Mouse (Mus musculus) erythroid progenitor cell, adult 5-6 weeks (primary cell): ENCODE results near the gene Lgr4. TPM values are rescaled to one million over a fixed set of nuclear protein-coding genes. Genes with fewer than 3 reads are reported as not detected.
A peak's percentile ranks its signal among the peaks of the same experiment; 100 is the strongest.

Source experiments
- ATAC-seq: replicated peaks from 2 replicates; pipeline ENCODE4 v1.8.0; 2016; ENCODE audit warnings: moderate number of reproducible peaks, mild to moderate bottlenecking, moderate TSS enrichment, inconsistent platforms; ENCODE audit not compliant: poor library complexity, low FRiP score, severe bottlenecking
- total RNA-seq, 2 experiments: library from RNA; stranded (forward) in 1 of 2; stranded (reverse) in 1 of 2; fragments of 150-400 nt in 1 of 2; fragments of 186-747, 209-891 nt in 1 of 2; gene quantifications; 2 replicates each; pipeline versions ENCODE4 v1.2.3 to v1.2.4; 2015 to 2017; ENCODE audit warnings: low replicate concordance in 2 of 2

The Lgr4 gene
- total RNA-seq, 2 experiments from 2014 or later: not detected

GRCm38 (mm10) chr2:110004668-110005067, 87.2 kb downstream of the Lgr4 start:
- no peak for ATAC-seq

GRCm38 (mm10) chr2:110005164-110005563, 87.7 kb downstream of the Lgr4 start:
- ATAC-seq: no peak

GRCm38 (mm10) chr2:110005596-110006239, 88.3 kb downstream of the Lgr4 start:
- ATAC-seq: no peak

- ATAC-seq: peak; percentile 78
Observed at GRCm38 (mm10) chr2:110007423-110008267, 90.2 kb downstream of the Lgr4 start.

- no peak for ATAC-seq
Observed at GRCm38 (mm10) chr2:110009449-110009848, 92.0 kb downstream of the Lgr4 start.

- ATAC-seq: no peak
Observed at GRCm38 (mm10) chr2:110012184-110012725, 94.8 kb downstream of the Lgr4 start.

GRCm38 (mm10) chr2:110017087-110017486, 99.6 kb downstream of the Lgr4 start:
- peak; percentile 9; the same call in 1 of the 2 replicates for ATAC-seq

GRCm38 (mm10) chr2:110017616-110018505, 100.4 kb downstream of the Lgr4 start, which contains the start of gene Ccdc34:
Ccdc34 (plus strand) TSS chr2:110017817.
- ATAC-seq: peak; percentile 97

GRCm38 (mm10) chr2:110019656-110020055, 102.2 kb downstream of the Lgr4 start:
- no peak for ATAC-seq

- no peak for ATAC-seq
Observed at GRCm38 (mm10) chr2:110020430-110020829, 103.0 kb downstream of the Lgr4 start.

- ATAC-seq: no peak
Observed at GRCm38 (mm10) chr2:110036265-110036664, 118.8 kb downstream of the Lgr4 start.

GRCm38 (mm10) chr2:110036665-110037064, 119.2 kb downstream of the Lgr4 start:
- ATAC-seq: no peak

- ATAC-seq: no peak
Observed at GRCm38 (mm10) chr2:110037221-110037620, 119.8 kb downstream of the Lgr4 start.

GRCm38 (mm10) chr2:110038341-110038740, 120.9 kb downstream of the Lgr4 start:
- no peak for ATAC-seq

GRCm38 (mm10) chr2:110042861-110043760, 125.7 kb downstream of the Lgr4 start:
- no peak for ATAC-seq

GRCm38 (mm10) chr2:110058424-110058823, 141.0 kb downstream of the Lgr4 start:
- no peak for ATAC-seq

- ATAC-seq: no peak
Observed at GRCm38 (mm10) chr2:110063131-110063530, 145.7 kb downstream of the Lgr4 start.
